Mouse (Mus musculus): ENCODE results near the gene Dapk2. TPM values are rescaled to one million over a fixed set of nuclear protein-coding genes. Genes with fewer than 3 reads are reported as not detected.

The Dapk2 gene
- polyA plus RNA-seq, 1 experiment from 2014 or later, result 1.0 TPM

GRCm38 (mm10) chr9:66311458-66311857 is 153.4 kb downstream of the Dapk2 start:
- Histone ChIP-seq H3K4me2 (ENCODE audit: low read length) (no peak overlapping the region), H3K27ac (ENCODE audit: low read length) (no peak overlapping the region), H3K27me3 (replicated peaks; ENCODE audit: control insufficient read depth, insufficient read depth, low read length) (no peaks in the 10 kb centered on the region), H3K4me1 (replicated peaks; ENCODE audit: control insufficient read depth, insufficient read depth, low read length) (no peaks in the 10 kb centered on the region), H3K9me3 (ENCODE audit: control insufficient read depth, low read length) (no peaks in the 10 kb centered on the region), H3K9ac (replicated peaks; ENCODE audit: low read depth, low read length) (no peak overlapping the region), H3K36me3 (ENCODE audit: control insufficient read depth, insufficient read depth) (no peaks in the 10 kb centered on the region), H3K4me3 (replicated peaks; ENCODE audit: low read length) (no peak overlapping the region)
- ATAC-seq, result no peak
- 50% methylated on average over 3 of the region's 3 CpGs for WGBS

GRCm38 (mm10) chr9:66316603-66317002 is 158.6 kb downstream of the Dapk2 start:
- Histone ChIP-seq H3K36me3 (ENCODE audit: control insufficient read depth, insufficient read depth) (no peaks in the 10 kb centered on the region), H3K4me1 (replicated peaks; ENCODE audit: control insufficient read depth, insufficient read depth, low read length) (no peaks in the 10 kb centered on the region), H3K9ac (replicated peaks; ENCODE audit: low read depth, low read length) (no peak overlapping the region), H3K27me3 (replicated peaks; ENCODE audit: control insufficient read depth, insufficient read depth, low read length) (no peaks in the 10 kb centered on the region), H3K4me3 (replicated peaks; ENCODE audit: low read length) (no peak overlapping the region), H3K4me2 (ENCODE audit: low read length) (no peak overlapping the region), H3K9me3 (ENCODE audit: control insufficient read depth, low read length) (no peaks in the 10 kb centered on the region), H3K27ac (ENCODE audit: low read length) (no peak overlapping the region)
- 81% methylated on average over 2 of the region's 2 CpGs for WGBS
- no peak for ATAC-seq

Other genes with a start within 250 kb of the Dapk2 start
- gene Trip4, start 249.4 kb upstream of the Dapk2 start, polyA plus RNA-seq (2015; fragmentation: Nextera tagmentation; extraction: Ambion mirVana), result 27.0 and 27.5 TPM in 2 replicates
- 26.2 and 27.8 TPM in 2 replicates for gene Csnk1g1, start 249.3 kb upstream of the Dapk2 start, polyA plus RNA-seq (2015; fragmentation: Nextera tagmentation; extraction: Ambion mirVana)
- 325 and 326 TPM in 2 replicates for gene Ppib, start 98.0 kb upstream of the Dapk2 start, polyA plus RNA-seq (2015; fragmentation: Nextera tagmentation; extraction: Ambion mirVana)
- 4.5 and 8.1 TPM in 2 replicates for gene Snx22, start 88.5 kb upstream of the Dapk2 start, polyA plus RNA-seq (2015; fragmentation: Nextera tagmentation; extraction: Ambion mirVana)
- gene Snx1, start 31.6 kb upstream of the Dapk2 start, polyA plus RNA-seq (2015; fragmentation: Nextera tagmentation; extraction: Ambion mirVana), result 101 and 109 TPM in 2 replicates
- 81.1 and 84.3 TPM in 2 replicates for gene Ciao2a, start 31.6 kb upstream of the Dapk2 start, polyA plus RNA-seq (2015; fragmentation: Nextera tagmentation; extraction: Ambion mirVana)
- gene Herc1, start 192.2 kb downstream of the Dapk2 start, polyA plus RNA-seq (2015; fragmentation: Nextera tagmentation; extraction: Ambion mirVana), result 54.6 and 59.9 TPM in 2 replicates

Measured in forebrain, embryonic 16.5 days (tissue).